Mouse (Mus musculus): ENCODE results near the gene Atxn2l. TPM values are rescaled to one million over a fixed set of nuclear protein-coding genes. Genes with fewer than 3 reads are reported as not detected.
A peak's percentile ranks its signal among the peaks of the same experiment; 100 is the strongest.

The Atxn2l gene
- polyA plus RNA-seq, 1 experiment from 2014 or later, result 49.8 TPM

DNA sequence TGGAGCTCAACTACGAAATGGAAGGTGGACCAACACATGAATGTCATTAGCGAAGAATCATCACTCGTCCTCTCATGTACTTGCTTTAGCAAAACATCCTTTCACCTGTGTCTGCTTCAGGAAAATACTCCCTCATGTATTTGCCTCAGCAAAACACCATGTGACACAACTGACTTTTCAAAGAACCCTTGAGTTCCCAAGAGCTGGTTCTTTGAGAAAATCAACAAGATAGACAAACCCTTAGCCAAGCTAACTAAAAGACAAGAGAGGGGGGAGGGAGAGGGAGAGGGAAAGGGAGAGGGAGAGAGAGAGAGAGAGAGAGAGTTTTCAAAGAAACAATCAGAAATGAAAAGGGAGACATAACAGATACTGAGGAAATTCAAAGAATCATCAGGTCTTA is 20.1 kb upstream of the Atxn2l start:
- DNase-seq (ENCODE audit: low spot score) (no peak), ATAC-seq (ENCODE audit: low read depth) (no peak)
- H3K4me3 ChIP-seq (ENCODE audit: low read depth, low read length), result no peak overlapping the region
- no peak overlapping the region for H3K4me2 ChIP-seq (ENCODE audit: low read depth, low read length)
- H3K27ac ChIP-seq (replicated peaks; ENCODE audit: low read depth, low read length), result no peak overlapping the region
- 78% methylated on average over 3 of the region's 3 CpGs for WGBS
- H3K9ac ChIP-seq (ENCODE audit: low read depth, low read length), result no peak overlapping the region
- no peaks in the 10 kb centered on the region for H3K4me1 ChIP-seq (ENCODE audit: control insufficient read depth, insufficient read depth, low read length)
- H3K36me3 ChIP-seq (ENCODE audit: control insufficient read depth, insufficient read depth, low read length), result no peaks in the 10 kb centered on the region
- H3K27me3 ChIP-seq (replicated peaks; ENCODE audit: control insufficient read depth, insufficient read depth, low read length), result no peaks in the 10 kb centered on the region
- H3K9me3 ChIP-seq (ENCODE audit: control insufficient read depth, low read length), result no peaks in the 10 kb centered on the region

DNA sequence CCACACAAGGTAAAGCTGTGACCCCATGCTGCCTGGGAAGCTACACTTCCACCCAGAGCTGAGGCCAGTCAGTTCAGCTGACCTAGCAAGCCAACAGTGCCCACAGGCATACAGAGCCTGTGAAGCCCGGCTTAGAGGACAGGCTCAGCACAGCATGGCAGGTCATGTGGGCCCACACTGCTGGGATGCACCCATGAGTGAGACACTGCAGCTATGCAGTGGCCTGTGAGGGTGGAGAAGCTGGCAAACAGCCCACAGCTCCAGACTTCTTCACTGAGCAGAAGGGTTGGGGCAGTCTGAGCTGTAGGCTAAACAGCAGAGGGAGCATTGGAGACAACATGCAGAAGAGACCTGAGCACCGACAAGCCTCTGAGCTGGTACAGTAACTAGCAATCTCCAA is 16.3 kb upstream of the Atxn2l start:
- no peaks in the 10 kb centered on the region for H3K4me1 ChIP-seq (ENCODE audit: control insufficient read depth, insufficient read depth, low read length)
- WGBS, result 62% methylated on average over 2 of the region's 2 CpGs
- no peaks in the 10 kb centered on the region for H3K27me3 ChIP-seq (replicated peaks; ENCODE audit: control insufficient read depth, insufficient read depth, low read length)
- no peak overlapping the region for H3K9ac ChIP-seq (ENCODE audit: low read depth, low read length)
- peak; percentile 18 for DNase-seq (ENCODE audit: low spot score)
- H3K36me3 ChIP-seq (ENCODE audit: control insufficient read depth, insufficient read depth, low read length), result no peaks in the 10 kb centered on the region
- no peak overlapping the region for H3K27ac ChIP-seq (replicated peaks; ENCODE audit: low read depth, low read length)
- no peak overlapping the region for H3K4me3 ChIP-seq (ENCODE audit: low read depth, low read length)
- ATAC-seq (ENCODE audit: low read depth), result no peak; the same call in 1 of the 2 replicates
- H3K4me2 ChIP-seq (ENCODE audit: low read depth, low read length), result no peak overlapping the region
- no peaks in the 10 kb centered on the region for H3K9me3 ChIP-seq (ENCODE audit: control insufficient read depth, low read length)

DNA sequence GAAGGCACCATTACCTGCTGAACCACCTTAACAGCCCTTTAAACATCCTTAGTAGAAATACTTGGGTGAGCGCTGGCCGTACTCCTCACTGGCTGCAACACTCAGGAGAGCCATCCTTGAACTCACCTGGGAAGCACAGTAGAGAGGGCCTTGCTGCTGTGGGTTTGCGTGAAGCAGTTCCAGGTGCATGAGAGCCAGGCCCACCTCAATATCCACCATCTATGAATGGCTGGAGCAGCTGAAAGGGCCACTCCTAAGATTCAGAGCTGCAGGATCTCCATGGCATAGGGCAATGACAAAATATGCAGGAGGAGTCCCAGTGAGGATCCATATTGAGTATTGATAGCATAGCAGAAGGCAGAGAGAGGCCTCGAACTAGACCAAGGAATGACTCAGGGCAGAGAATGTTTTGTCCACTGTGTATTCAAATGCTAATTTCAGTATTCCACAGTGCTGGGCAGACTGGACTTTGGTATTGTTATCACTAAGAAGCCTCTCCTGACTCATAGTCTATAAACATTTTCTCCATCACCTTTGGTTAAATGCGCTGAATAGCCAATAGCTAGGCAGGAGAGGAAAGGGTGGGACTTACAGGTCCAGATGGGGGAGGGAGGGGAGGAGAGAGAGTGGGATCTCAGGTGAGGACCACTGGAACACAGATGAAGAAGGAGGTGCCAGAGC is 15.2 kb upstream of the Atxn2l start:
- H3K4me1 ChIP-seq (ENCODE audit: control insufficient read depth, insufficient read depth, low read length), result no peaks in the 10 kb centered on the region
- H3K27me3 ChIP-seq (replicated peaks; ENCODE audit: control insufficient read depth, insufficient read depth, low read length), result no peaks in the 10 kb centered on the region
- WGBS, result 87% methylated on average over 5 of the region's 5 CpGs
- H3K36me3 ChIP-seq (ENCODE audit: control insufficient read depth, insufficient read depth, low read length), result no peaks in the 10 kb centered on the region
- H3K9ac ChIP-seq (ENCODE audit: low read depth, low read length), result no peak overlapping the region
- DNase-seq (ENCODE audit: low spot score) (no peak), ATAC-seq (ENCODE audit: low read depth) (no peak)
- no peak overlapping the region for H3K4me3 ChIP-seq (ENCODE audit: low read depth, low read length)
- H3K4me2 ChIP-seq (ENCODE audit: low read depth, low read length), result no peak overlapping the region
- H3K27ac ChIP-seq (replicated peaks; ENCODE audit: low read depth, low read length), result no peak overlapping the region
- no peaks in the 10 kb centered on the region for H3K9me3 ChIP-seq (ENCODE audit: control insufficient read depth, low read length)

DNA sequence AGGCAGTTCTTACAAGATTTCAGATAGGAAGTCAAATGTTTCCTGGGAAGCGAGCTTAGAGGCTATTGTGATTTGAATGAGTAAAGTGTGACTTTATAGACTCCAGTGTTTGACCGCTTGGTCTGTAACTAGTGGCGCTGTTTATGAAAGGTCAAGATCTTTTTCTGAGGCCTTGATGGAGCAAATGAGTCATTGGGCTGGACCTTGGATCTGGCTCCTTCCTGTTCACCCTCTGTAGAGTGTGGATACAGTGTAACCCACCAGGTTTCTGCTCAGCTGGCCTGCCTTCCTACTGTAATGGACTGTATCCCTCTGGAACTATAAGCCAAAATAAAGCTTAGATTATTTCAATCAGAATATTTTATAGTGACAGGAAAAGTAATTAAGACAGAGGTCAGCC is 8.1 kb upstream of the Atxn2l start:
- no peak for DNase-seq (ENCODE audit: low spot score)
- no peak overlapping the region for H3K4me3 ChIP-seq (ENCODE audit: low read depth, low read length)
- no peaks in the 10 kb centered on the region for H3K4me1 ChIP-seq (ENCODE audit: control insufficient read depth, insufficient read depth, low read length)
- H3K9ac ChIP-seq (ENCODE audit: low read depth, low read length), result no peak overlapping the region
- no peaks in the 10 kb centered on the region for H3K9me3 ChIP-seq (ENCODE audit: control insufficient read depth, low read length)
- H3K36me3 ChIP-seq (ENCODE audit: control insufficient read depth, insufficient read depth, low read length), result no peaks in the 10 kb centered on the region
- no peak overlapping the region for H3K27ac ChIP-seq (replicated peaks; ENCODE audit: low read depth, low read length)
- no peak for ATAC-seq (ENCODE audit: low read depth)
- no peaks in the 10 kb centered on the region for H3K27me3 ChIP-seq (replicated peaks; ENCODE audit: control insufficient read depth, insufficient read depth, low read length)
- H3K4me2 ChIP-seq (ENCODE audit: low read depth, low read length), result no peak overlapping the region
- whole genome bisulfite sequencing, result 86% methylated on average over 3 of the region's 3 CpGs

DNA sequence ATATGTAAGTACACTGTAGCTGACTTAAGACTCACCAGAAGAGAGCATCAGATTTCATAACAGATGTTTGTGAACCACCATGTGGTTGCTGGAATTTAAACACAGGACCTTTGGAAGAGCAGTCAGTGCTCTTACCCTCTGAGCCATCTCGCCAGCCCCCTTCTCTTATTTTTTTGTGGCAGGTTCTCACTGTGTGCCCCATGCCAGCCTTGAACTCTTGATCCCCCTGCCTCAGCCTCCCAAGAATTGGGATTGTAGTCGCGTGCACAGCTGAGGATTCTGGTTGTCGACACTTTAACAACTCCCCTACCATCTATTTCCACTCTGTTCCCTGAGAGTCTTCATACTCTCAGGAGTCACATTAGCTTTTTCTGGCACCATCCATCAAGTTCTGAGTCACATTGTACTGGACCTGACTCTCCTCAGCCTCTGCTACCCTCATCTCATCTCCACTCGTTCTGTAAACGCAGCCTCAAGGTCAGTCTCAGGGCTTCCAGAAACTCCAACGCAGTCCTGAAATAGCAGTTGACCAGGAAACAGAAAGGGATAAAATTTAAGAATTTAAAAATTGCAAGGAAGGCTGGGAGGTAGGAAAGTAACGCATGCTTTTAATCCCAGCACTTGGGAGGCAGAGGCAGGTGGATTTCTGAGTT is 4.0 kb upstream of the Atxn2l start:
- Histone ChIP-seq H3K9me3 (ENCODE audit: control insufficient read depth, low read length) (no peaks in the 10 kb centered on the region), H3K9ac (ENCODE audit: low read depth, low read length) (no peak overlapping the region)
- WGBS, result 82% methylated on average over 8 of the region's 8 CpGs

DNA sequence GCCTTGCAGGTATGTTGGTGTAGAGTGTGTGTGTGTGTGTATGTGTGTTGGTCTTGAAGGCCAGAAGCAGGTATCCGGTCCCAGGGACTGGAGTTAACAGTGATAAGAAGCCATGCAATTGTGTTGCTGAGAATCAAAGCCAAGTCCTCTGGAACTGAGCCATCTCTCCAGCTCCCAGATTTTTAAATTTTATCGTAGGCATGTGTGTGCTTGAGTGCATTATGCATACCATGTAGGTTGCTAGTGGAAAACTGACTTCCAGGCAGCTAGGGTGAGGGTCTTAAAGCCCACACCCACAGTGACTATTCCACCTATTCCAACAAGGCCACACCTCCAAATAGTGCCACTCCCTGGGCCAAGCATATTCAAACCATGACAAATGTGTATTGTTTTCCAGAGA is 1.7 kb upstream of the Atxn2l start:
- no peak overlapping the region for H3K4me3 ChIP-seq (ENCODE audit: low read depth, low read length)
- no peak for ATAC-seq (ENCODE audit: low read depth)
- H3K4me1 ChIP-seq (ENCODE audit: control insufficient read depth, insufficient read depth, low read length), result peaks cover 6% of the 10 kb centered on the region; the same call in 1 of the 2 replicates
- H3K27ac ChIP-seq (replicated peaks; ENCODE audit: low read depth, low read length), result no peak overlapping the region
- no peaks in the 10 kb centered on the region for H3K9me3 ChIP-seq (ENCODE audit: control insufficient read depth, low read length)
- no peak for DNase-seq (ENCODE audit: low spot score)
- H3K36me3 ChIP-seq (ENCODE audit: control insufficient read depth, insufficient read depth, low read length), result peaks cover 14% of the 10 kb centered on the region
- H3K27me3 ChIP-seq (replicated peaks; ENCODE audit: control insufficient read depth, insufficient read depth, low read length), result no peaks in the 10 kb centered on the region
- no peak overlapping the region for H3K9ac ChIP-seq (ENCODE audit: low read depth, low read length)
- 75% methylated on average over 2 of the region's 2 CpGs for WGBS
- H3K4me2 ChIP-seq (ENCODE audit: low read depth, low read length), result no peak overlapping the region

More for the DNA sequence above, 4.0 kb upstream of the Atxn2l start:
- Histone ChIP-seq H3K4me1 (ENCODE audit: control insufficient read depth, insufficient read depth, low read length) (peaks cover 6% of the 10 kb centered on the region; the same call in 1 of the 2 replicates), H3K27ac (replicated peaks; ENCODE audit: low read depth, low read length) (no peak overlapping the region), H3K4me3 (ENCODE audit: low read depth, low read length) (no peak overlapping the region), H3K36me3 (ENCODE audit: control insufficient read depth, insufficient read depth, low read length) (no peaks in the 10 kb centered on the region), H3K4me2 (ENCODE audit: low read depth, low read length) (no peak overlapping the region), H3K27me3 (replicated peaks; ENCODE audit: control insufficient read depth, insufficient read depth, low read length) (no peaks in the 10 kb centered on the region)
- ATAC-seq (ENCODE audit: low read depth) (no peak), DNase-seq (ENCODE audit: low spot score) (no peak)

DNA sequence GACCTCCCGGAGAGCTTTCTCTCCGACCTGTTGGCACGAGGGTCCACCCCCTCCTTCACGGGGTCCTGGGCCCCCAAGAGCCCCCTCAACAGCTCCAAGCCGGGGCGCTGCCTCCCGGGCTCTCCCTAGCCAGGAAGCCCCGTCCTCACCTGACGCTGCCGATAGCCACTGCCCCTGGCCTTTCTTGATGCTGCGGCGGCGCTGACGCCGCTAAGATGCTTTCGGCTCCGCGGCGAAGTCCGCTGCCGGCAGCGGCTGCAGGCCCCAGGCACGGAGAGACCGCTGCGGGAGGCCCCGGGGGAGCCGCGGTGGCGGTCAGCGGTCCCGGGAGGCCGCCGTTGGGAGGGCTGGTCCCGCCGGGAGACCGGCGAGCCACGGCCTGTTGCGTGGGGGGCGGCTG is 486 bp downstream of the Atxn2l start:
- Histone ChIP-seq H3K27me3 (replicated peaks; ENCODE audit: control insufficient read depth, insufficient read depth, low read length) (no peaks in the 10 kb centered on the region), H3K4me1 (ENCODE audit: control insufficient read depth, insufficient read depth, low read length) (peaks cover 6% of the 10 kb centered on the region; the same call in 1 of the 2 replicates), H3K9ac (ENCODE audit: low read depth, low read length) (peak overlapping the region; percentile 100), H3K4me2 (ENCODE audit: low read depth, low read length) (peak overlapping the region; percentile 91), H3K9me3 (ENCODE audit: control insufficient read depth, low read length) (no peaks in the 10 kb centered on the region), H3K36me3 (ENCODE audit: control insufficient read depth, insufficient read depth, low read length) (peaks cover 36% of the 10 kb centered on the region), H3K4me3 (ENCODE audit: low read depth, low read length) (peak overlapping the region; percentile 95), H3K27ac (replicated peaks; ENCODE audit: low read depth, low read length) (peak overlapping the region; percentile 100)
- DNase-seq (ENCODE audit: low spot score), result no peak
- no peak for ATAC-seq (ENCODE audit: low read depth)
- WGBS, result 0% methylated on average over 16 of the region's 40 CpGs

DNA sequence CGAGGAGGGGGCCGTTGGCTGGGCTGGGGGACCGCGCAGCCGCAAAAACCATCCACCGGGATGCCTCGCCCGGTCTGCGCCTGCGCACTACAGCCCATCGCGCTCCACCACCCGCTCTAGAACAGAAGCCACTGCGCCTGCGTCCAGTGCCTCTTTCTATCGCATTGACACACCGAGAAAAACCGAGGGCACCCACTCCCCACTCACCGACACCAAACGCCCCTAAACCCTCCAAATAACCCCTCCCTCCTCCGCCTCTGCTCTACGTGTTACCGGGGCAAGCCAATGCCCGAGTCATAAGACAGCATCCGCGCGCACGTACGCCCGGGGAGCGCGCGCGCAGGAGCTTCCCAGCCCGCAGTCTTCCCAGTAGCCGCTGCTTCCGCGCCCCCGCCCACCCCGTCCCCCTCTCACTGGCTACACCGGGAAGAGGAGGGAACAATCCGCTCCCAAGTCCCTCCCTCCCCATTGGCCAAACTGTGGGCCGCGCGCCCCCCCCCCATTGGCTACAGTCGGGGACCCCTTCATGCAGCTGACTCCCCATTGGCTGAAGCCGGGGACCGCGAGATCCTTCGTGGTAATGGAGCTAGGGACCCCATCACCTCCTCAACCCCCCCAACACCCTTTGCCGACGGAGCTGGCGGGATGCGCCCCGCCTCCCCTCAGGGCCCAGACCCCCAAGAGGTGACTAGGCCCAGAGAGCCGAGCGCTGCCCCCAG is 1.1 kb downstream of the Atxn2l start:
- Histone ChIP-seq H3K9me3 (ENCODE audit: control insufficient read depth, low read length) (no peaks in the 10 kb centered on the region), H3K27me3 (replicated peaks; ENCODE audit: control insufficient read depth, insufficient read depth, low read length) (no peaks in the 10 kb centered on the region), H3K4me2 (ENCODE audit: low read depth, low read length) (peak overlapping the region; percentile 91), H3K36me3 (ENCODE audit: control insufficient read depth, insufficient read depth, low read length) (peaks cover 41% of the 10 kb centered on the region), H3K9ac (ENCODE audit: low read depth, low read length) (peak overlapping the region; percentile 100), H3K4me3 (ENCODE audit: low read depth, low read length) (peak overlapping the region; percentile 95), H3K4me1 (ENCODE audit: control insufficient read depth, insufficient read depth, low read length) (peaks cover 6% of the 10 kb centered on the region; the same call in 1 of the 2 replicates), H3K27ac (replicated peaks; ENCODE audit: low read depth, low read length) (peak overlapping the region; percentile 100)
- ATAC-seq (ENCODE audit: low read depth) (peak; percentile 89), DNase-seq (ENCODE audit: low spot score) (peak; percentile 99)
- WGBS, result 0% methylated on average over 30 of the region's 57 CpGs

All from embryonic facial prominence, embryonic 14.5 days (tissue).